Mouse (Mus musculus): ENCODE measurements around the gene Prkd3. TPM values are rescaled to one million over a fixed set of nuclear protein-coding genes. Genes with fewer than 3 reads are reported as not detected.

Prkd3 gene
- polyA plus RNA-seq, 1 experiment from 2014 or later: 46.2 TPM

DNA sequence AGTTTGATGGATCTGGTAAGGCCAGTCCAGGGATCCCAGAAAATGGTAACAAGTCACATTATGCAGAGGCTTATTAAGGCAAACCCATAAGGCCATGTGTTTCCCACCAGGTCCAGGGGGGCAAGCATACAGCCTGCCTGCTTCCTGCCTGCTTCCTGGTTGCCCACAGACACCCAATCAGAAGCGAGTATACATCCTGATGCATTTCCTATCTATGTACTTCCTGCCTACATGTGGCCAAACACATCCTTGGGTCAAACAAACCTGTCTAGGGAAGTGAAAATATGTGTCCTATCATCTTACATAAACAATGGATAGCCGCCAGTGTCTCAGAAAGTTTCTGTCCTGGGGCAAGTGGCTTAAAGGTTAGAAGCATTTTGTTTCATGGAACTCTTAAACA is 117.5 kb downstream of the Prkd3 start:
- H3K27me3 ChIP-seq: no peaks in the 10 kb centered on the region
- ATAC-seq (no peak), DNase-seq (ENCODE audit: low read depth, low spot score) (no peak)
- TF ChIP-seq CTCF (IDR thresholded peaks at IDR 0.05): no peak
- ChIA-PET CTCF (no interaction called here), POLR2A (no interaction called here)
- in situ Hi-C loops (cut with MboI; ENCODE audit: low pct_unique_long_range_greater_than_20kb): no loop called here

Other genes with a start within 250 kb of the Prkd3 start
- gene Heatr5b, start 185.5 kb downstream of the Prkd3 start, polyA plus RNA-seq (2021): 41.0 TPM
- 33.5 TPM for gene Gpatch11, start 185.2 kb downstream of the Prkd3 start, polyA plus RNA-seq (2021)
- 23.1 TPM for gene Eif2ak2, start 138.2 kb downstream of the Prkd3 start, polyA plus RNA-seq (2021)
- gene Sult6b1, start 113.8 kb downstream of the Prkd3 start, polyA plus RNA-seq (2021): 0.87 TPM
- 53.3 TPM for gene Cebpzos, start 104.3 kb downstream of the Prkd3 start, polyA plus RNA-seq (2021)
- gene Cebpz, start 83.8 kb downstream of the Prkd3 start, polyA plus RNA-seq (2021): 40.3 TPM
- 49.3 TPM for gene Ndufaf7, start 83.7 kb downstream of the Prkd3 start, polyA plus RNA-seq (2021)
- 0.50 TPM for gene Qpct, start 31.1 kb upstream of the Prkd3 start, polyA plus RNA-seq (2021)

All from Patski (cell line).